Mouse (Mus musculus) CH12.LX (cell line): Measurements from ENCODE around the gene Mybph. TPM values are rescaled to one million over a fixed set of nuclear protein-coding genes. Genes with fewer than 3 reads are reported as not detected.

Experiments
- DNase-seq: peaks from one replicate; pipeline ENCODE4 v3.0.0-alpha.2; 2013; ENCODE audit errors: extremely low read depth
- H3K27ac ChIP-seq: 2 replicates; pipeline ENCODE4 v1.5.1; 2012; ENCODE audit warnings: low read depth, mild to moderate bottlenecking, control low read depth, moderate library complexity; ENCODE audit not compliant: insufficient read depth
- H3K27me3 ChIP-seq: replicated peaks from 2 replicates; pipeline ENCODE3; 2012; ENCODE audit warnings: inconsistent platforms
- H3K36me3 ChIP-seq, 2 experiments: replicated peaks in 1 of 2; 2 replicates each; pipeline versions ENCODE3 to v1.6.1; 2012; ENCODE audit warnings: inconsistent platforms in 1 of 2, low read length in 1 of 2, mild to moderate bottlenecking in 1 of 2, mixed read lengths in 1 of 2, moderate library complexity in 1 of 2; ENCODE audit not compliant: control insufficient read depth in 1 of 2, insufficient read depth in 1 of 2
- H3K4me1 ChIP-seq, 2 experiments: 2 replicates each; pipeline ENCODE4 v1.6.1; 2012; ENCODE audit warnings: inconsistent platforms in 1 of 2, moderate library complexity in 1 of 2; ENCODE audit not compliant: insufficient read depth in 2 of 2, control insufficient read depth in 1 of 2
- H3K4me2 ChIP-seq: 2 replicates; pipeline ENCODE4 v1.6.1; 2012; ENCODE audit warnings: low read depth, mild to moderate bottlenecking, control low read depth; ENCODE audit not compliant: poor library complexity, insufficient read depth, severe bottlenecking
- H3K4me3 ChIP-seq, 3 experiments: fragments of 150-350 bp in 1 of 3; sonication (generic) in 1 of 3; replicated peaks in 1 of 3; 2 replicates each; pipeline versions ENCODE3 to v1.5.1; 2011 to 2012; ENCODE audit warnings: low read depth in 2 of 3, low read length in 2 of 3, mild to moderate bottlenecking in 2 of 3, moderate library complexity in 2 of 3, control low read depth in 1 of 3, improper control_type of control experiment in 1 of 3, inconsistent platforms in 1 of 3, mixed read lengths in 1 of 3; ENCODE audit not compliant: poor library complexity in 1 of 3
- H3K79me2 ChIP-seq: replicated peaks from 2 replicates; pipeline ENCODE4 v1.6.1; 2012; ENCODE audit warnings: mild to moderate bottlenecking, moderate library complexity; ENCODE audit not compliant: control insufficient read depth, poor library complexity, insufficient read depth, severe bottlenecking; ENCODE audit errors: extremely low read depth
- H3K9ac ChIP-seq: 2 replicates; pipeline ENCODE4 v1.6.1; 2012; ENCODE audit warnings: low read depth, mild to moderate bottlenecking, control low read depth, moderate library complexity; ENCODE audit not compliant: insufficient read depth
- H3K9me3 ChIP-seq: replicated peaks from 2 replicates; pipeline ENCODE3; 2012; ENCODE audit warnings: low read length, inconsistent platforms, mixed read lengths
- CTCF ChIP-seq, 2 experiments: IDR thresholded peaks in 1 of 2; conservative IDR thresholded peaks in 1 of 2; 2 replicates each; pipeline ENCODE4 v1.5.1; 2011 to 2012; ENCODE audit warnings: low read depth in 2 of 2, low read length in 2 of 2, improper control_type of control experiment in 1 of 2, inconsistent platforms in 1 of 2, mild to moderate bottlenecking in 1 of 2, moderate library complexity in 1 of 2
- E2F4 ChIP-seq: IDR thresholded peaks from 2 replicates; pipeline ENCODE4 v1.6.1; 2011; ENCODE audit warnings: low read depth, low read length, improper control_type of control experiment; ENCODE audit not compliant: insufficient replicate concordance
- ETS1 ChIP-seq: conservative IDR thresholded peaks from 2 replicates; pipeline ENCODE4 v1.6.1; 2012; ENCODE audit warnings: low read depth, mild to moderate bottlenecking, inconsistent platforms, low read length, improper control_type of control experiment, moderate library complexity
- JUN ChIP-seq: IDR thresholded peaks from 2 replicates; pipeline ENCODE4 v1.6.1; 2011; ENCODE audit warnings: low read depth, mild to moderate bottlenecking, low read length, improper control_type of control experiment, moderate library complexity; ENCODE audit not compliant: insufficient read depth
- KAT2A ChIP-seq: IDR thresholded peaks from 2 replicates; pipeline ENCODE4 v1.6.1; 2012; ENCODE audit warnings: low read length, improper control_type of control experiment, inconsistent platforms; ENCODE audit not compliant: insufficient replicate concordance
- MAX ChIP-seq: IDR thresholded peaks from 2 replicates; pipeline ENCODE4 v1.6.1; 2011; ENCODE audit warnings: low read length, improper control_type of control experiment
- MAZ ChIP-seq: IDR thresholded peaks from 2 replicates; pipeline ENCODE4 v1.6.1; 2012; ENCODE audit warnings: low read depth, mild to moderate bottlenecking, inconsistent platforms, low read length, improper control_type of control experiment, moderate library complexity
- MEF2A ChIP-seq: IDR thresholded peaks from 2 replicates; pipeline ENCODE4 v1.6.1; 2014; ENCODE audit warnings: low read depth, mild to moderate bottlenecking, inconsistent platforms, low read length, improper control_type of control experiment, borderline replicate concordance
- MXI1 ChIP-seq: IDR thresholded peaks from 2 replicates; pipeline ENCODE4 v1.6.1; 2011; ENCODE audit warnings: mild to moderate bottlenecking, low read depth, low read length, improper control_type of control experiment
- POLR2A ChIP-seq: IDR thresholded peaks from 2 replicates; pipeline ENCODE4 v1.6.1; 2011; ENCODE audit warnings: low read depth, mild to moderate bottlenecking, improper control_type of control experiment, low read length
- RCOR1 ChIP-seq: conservative IDR thresholded peaks from 2 replicates; pipeline ENCODE4 v1.6.1; 2012; ENCODE audit warnings: low read depth, mild to moderate bottlenecking, inconsistent platforms, low read length, improper control_type of control experiment
- TCF12 ChIP-seq: IDR thresholded peaks from 2 replicates; pipeline ENCODE4 v1.6.1; 2014; ENCODE audit warnings: low read depth, mild to moderate bottlenecking, inconsistent platforms, low read length, improper control_type of control experiment
- UBTF ChIP-seq: IDR thresholded peaks from 2 replicates; pipeline ENCODE4 v1.6.1; 2012; ENCODE audit warnings: low read depth, mild to moderate bottlenecking, inconsistent platforms, low read length, improper control_type of control experiment, moderate library complexity
- USF2 ChIP-seq: conservative IDR thresholded peaks from 2 replicates; pipeline ENCODE4 v1.6.1; 2011; ENCODE audit warnings: low read depth, low read length, improper control_type of control experiment
- ZKSCAN1 ChIP-seq: IDR thresholded peaks from 2 replicates; pipeline ENCODE4 v1.6.1; 2012; ENCODE audit warnings: low read depth, inconsistent platforms, low read length, improper control_type of control experiment, borderline replicate concordance
- ZNF384 ChIP-seq: IDR thresholded peaks from 2 replicates; pipeline ENCODE4 v1.6.1; 2012; ENCODE audit warnings: low read depth, low read length, improper control_type of control experiment, inconsistent platforms
- dilution Hi-C: fragments of 300-500 bp; cut with MboI; formaldehyde crosslinking; loops from 2 replicates; pipeline ENCODE4 v1.14.3; 2020; ENCODE audit warnings: low sequenced_read_pairs; ENCODE audit not compliant: extremely low pct_unique_long_range_greater_than_20kb, extremely low pct_ligation_motif_present
- in situ Hi-C: fragments of 300-500 bp; cut with MboI; formaldehyde crosslinking; loops from 3 replicates; pipeline ENCODE4 v1.14.3; 2019; ENCODE audit warnings: low sequenced_read_pairs, low pct_ligation_motif_present, low pct_unique_long_range_greater_than_20kb, mixed read lengths
- polyA plus RNA-seq: library from polyadenylated mRNA; unstranded; fragments of >175 nt; gene quantifications from 2 replicates; pipeline ENCODE4 v1.2.1, GENCODE M21; 2012; ENCODE audit warnings: low read depth; ENCODE audit not compliant: insufficient read length
- total RNA-seq, 2 experiments: library from RNA; depleted of rRNA; stranded (reverse); fragments of 300-350 nt in 1 of 2; fragments of >200 nt in 1 of 2; gene quantifications; 2 replicates each; pipeline ENCODE4 v1.2.3; 2012 to 2014

Gene Mybph
- total and polyA plus RNA-seq, 3 experiments = 0.25 to 3.0 (median 0.51) TPM

- Histone ChIP-seq H3K36me3 (no peaks in the 10 kb centered on the region), H3K79me2 (no peaks in the 10 kb centered on the region), H3K27me3 (no peaks in the 10 kb centered on the region), H3K27ac (no peak overlapping the region), H3K9ac (no peak overlapping the region), H3K4me1 (0 out of 4 replicates have a peak, but pooled peaks cover 0 to 3% of the 10 kb centered on the region in 2 experiments), H3K9me3 (no peaks in the 10 kb centered on the region), H3K4me3 (no peak overlapping the region), H3K4me2 (no peak overlapping the region)
- in situ Hi-C loops (no loop called here), dilution Hi-C loops (no loop called here)
- DNase-seq = no peak
- TF ChIP-seq TCF12 (no peak), MAZ (no peak), KAT2A (no peak), MXI1 (no peak), CTCF (conservative IDR thresholded peaks at IDR 0.05 in 1 of 2, IDR thresholded peaks at IDR 0.05 in 1 of 2; ENCODE audit: low read depth in 2 of 2, low read length in 2 of 2) (no peak), POLR2A (no peak), USF2 (no peak), MEF2A (no peak), UBTF (no peak), ZNF384 (no peak), E2F4 (no peak), ZKSCAN1 (no peak), MAX (no peak), ETS1 (no peak)
Observed at GRCm38 (mm10) chr1:134163476-134163875, 29.8 kb upstream of the Mybph start.

- Histone ChIP-seq H3K4me3 (no peak overlapping the region), H3K9me3 (no peaks in the 10 kb centered on the region), H3K36me3 (no peaks in the 10 kb centered on the region), H3K27me3 (no peaks in the 10 kb centered on the region), H3K4me2 (no peak overlapping the region), H3K27ac (no peak overlapping the region), H3K4me1 (0 out of 4 replicates have a peak, but pooled peaks cover 0 to 3% of the 10 kb centered on the region in 2 experiments), H3K9ac (no peak overlapping the region), H3K79me2 (no peaks in the 10 kb centered on the region)
- TF ChIP-seq ZKSCAN1 = no peak
- no peak for DNase-seq
- dilution Hi-C loops (no loop called here), in situ Hi-C loops (no loop called here)
Observed at GRCm38 (mm10) chr1:134164454-134164853, 28.8 kb upstream of the Mybph start.

GRCm38 (mm10) chr1:134166547-134166946 lies 26.7 kb upstream of the Mybph start:
- H3K4me2 ChIP-seq = no peak overlapping the region
- no peak overlapping the region for H3K4me3 ChIP-seq
- H3K79me2 ChIP-seq = no peaks in the 10 kb centered on the region
- dilution Hi-C loops (no loop called here), in situ Hi-C loops (no loop called here)
- 0 out of 4 replicates have a peak, but pooled peaks cover 0 to 3% of the 10 kb centered on the region in 2 experiments for H3K4me1 ChIP-seq
- no peaks in the 10 kb centered on the region for H3K36me3 ChIP-seq
- H3K9me3 ChIP-seq = peaks cover 10% of the 10 kb centered on the region
- no peak overlapping the region for H3K27ac ChIP-seq
- no peak overlapping the region for H3K9ac ChIP-seq
- TF ChIP-seq RCOR1 = no peak
- no peak for TF ChIP-seq JUN
- H3K27me3 ChIP-seq = no peaks in the 10 kb centered on the region
- DNase-seq = no peak
